Mouse (Mus musculus): Measurements from ENCODE around the gene Nat10.

- TF ChIP-seq TAL1 (IDR thresholded peaks at IDR 0.05; ENCODE audit: low read length) (no peak), GATA1 (IDR thresholded peaks at IDR 0.05; ENCODE audit: low read length) (no peak)
Measured at GRCm38 (mm10) chr2:103743988-103744387, 17.1 kb downstream of the Nat10 start.

Measured in erythroblast, embryonic 14.5 days (primary cell).